Mouse (Mus musculus): Measurements from ENCODE around the gene Hck.

Hck gene

DNA sequence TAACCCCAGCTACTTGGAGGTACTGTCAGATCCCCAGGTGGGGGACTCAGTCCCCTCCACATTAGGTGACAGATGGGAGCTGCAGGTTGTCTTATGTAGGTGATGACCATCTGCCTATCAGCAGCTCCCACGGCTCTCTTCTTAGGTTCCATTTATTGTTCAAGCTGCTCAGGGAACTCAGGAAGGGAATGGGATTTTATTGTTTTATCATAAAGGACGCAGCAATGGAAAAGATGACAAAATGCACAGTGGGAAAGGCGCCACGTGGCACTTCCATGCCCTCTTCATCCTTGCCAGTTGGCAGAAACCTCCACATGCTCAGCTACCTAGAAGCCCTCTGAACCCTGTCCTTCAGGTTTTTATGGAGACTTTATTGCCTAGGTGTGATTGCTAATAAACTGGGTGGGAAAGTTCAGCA, 44.8 kb downstream of the Hck start:
- no peak for DNase-seq

DNA sequence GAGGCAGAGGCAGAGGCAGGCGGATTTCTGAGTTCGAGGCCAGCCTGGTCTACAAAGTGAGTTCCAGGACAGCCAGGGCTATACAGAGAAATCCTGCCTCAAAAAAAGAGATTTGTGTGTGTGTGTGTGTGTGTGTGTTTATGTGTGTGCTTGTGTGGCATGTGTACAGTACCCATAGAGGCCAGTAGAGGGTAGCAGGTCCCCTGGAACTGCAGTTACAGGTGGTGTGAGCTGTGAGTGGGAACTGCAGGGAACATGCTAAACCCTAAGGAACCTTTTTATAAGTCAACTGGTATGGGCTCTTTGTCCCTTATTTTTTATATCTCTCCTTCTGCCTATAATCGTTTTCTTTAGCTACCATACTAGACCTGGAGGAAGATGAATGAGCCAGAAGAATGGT, 49.0 kb downstream of the Hck start:
- no peak for DNase-seq

DNA sequence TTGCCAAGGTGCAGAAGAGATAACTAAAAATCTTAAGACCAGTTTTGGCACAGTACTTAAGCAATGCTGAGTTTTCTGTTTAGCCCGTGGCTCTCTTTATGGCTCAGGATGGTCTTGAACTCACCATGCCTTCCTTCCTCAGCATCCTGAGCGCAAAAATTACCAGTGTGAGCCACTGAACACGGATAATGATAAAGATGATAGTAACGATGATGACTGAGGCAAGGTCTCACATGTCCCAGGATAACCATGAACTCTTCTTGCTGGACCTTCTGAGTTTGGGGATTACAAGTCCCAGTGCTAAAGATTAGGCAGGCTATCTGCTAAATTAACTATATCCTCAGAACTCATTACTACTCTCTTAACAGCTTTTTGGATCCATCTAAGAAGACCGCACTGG, 51.9 kb downstream of the Hck start:
- DNase-seq, result no peak

DNA sequence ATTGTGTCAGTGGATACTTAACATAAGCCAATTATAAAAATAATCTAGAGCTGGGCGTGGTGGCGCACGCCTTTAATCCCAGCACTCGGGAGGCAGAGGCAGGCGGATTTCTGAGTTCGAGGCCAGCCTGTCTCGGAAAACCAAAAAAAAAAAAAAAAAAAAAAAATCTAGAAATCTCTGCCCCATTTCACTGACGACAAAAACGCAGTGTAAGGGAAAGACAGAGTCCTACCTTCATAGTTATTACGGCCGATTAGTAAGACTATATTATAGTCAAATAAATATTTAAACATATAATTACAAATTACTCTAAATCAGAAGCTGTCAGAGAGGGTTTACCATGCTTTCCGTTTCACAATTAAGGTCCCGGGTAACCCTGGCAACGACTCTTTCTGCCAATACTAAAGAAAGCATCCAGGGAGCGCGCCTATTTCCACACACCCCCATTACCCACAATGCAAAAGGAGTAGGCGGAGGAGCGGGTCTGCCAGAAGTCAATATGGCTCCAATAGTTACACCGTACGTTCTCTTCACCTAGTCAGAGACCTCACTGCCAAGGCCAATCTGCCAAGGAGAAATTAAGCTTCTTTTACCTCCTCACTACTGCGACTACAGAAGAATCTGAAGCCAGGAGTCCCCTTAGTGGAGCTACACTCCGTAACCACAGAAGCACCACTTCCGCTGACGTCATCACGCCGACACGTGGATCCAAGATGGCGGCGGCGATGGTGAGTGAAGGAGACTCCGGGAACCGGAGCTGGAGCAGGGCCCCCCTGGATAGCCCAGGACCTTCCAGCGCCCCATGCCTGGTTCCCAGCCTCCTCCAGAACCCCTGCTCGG, 52.8 kb downstream of the Hck start, which contains the start of gene Tm9sf4:
Gene Tm9sf4, plus strand, starts transcription at position 460 of the 840 bp plus-strand sequence.
- peak; percentile 95 for DNase-seq

DNA sequence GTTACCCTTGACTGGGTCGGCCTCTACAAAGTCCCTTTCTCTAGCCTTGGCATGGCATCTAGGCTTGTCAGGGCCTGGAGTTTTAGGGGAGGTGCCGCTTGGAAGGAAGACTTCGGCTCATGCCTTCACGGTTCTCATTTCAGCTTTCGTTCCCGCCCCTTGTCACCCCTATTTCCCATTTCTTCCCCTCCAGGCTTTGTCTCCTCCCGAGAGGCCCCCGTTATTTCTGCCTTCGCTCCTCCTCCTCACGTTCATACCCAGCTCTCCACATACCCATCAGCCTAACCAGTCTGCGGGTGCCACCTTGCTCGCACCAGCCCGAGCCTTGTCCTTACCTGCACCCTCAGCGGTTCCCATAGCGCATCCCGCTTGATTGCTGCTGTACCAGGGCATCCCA, 53.4 kb downstream of the Hck start:
- no peak for DNase-seq

DNA sequence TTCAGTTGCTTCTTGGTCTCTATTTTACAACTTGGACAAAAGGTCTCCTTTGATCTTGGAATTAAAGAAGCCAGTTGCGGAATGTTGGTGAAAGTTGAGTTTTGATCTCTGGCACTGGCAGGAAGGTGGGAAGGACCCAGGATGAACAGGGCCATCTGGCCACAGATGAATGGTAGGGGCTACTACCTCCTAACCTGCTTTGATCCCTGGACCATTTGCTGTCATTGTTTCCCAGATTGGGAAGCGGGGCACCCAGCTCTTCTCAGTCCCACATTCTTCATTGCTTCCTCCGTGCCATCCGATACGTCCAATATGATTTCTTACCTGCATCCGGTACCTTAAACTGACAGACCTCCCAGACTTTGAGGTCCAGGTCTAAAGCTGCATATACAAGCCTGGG, 58.9 kb downstream of the Hck start:
- DNase-seq, result no peak

DNA sequence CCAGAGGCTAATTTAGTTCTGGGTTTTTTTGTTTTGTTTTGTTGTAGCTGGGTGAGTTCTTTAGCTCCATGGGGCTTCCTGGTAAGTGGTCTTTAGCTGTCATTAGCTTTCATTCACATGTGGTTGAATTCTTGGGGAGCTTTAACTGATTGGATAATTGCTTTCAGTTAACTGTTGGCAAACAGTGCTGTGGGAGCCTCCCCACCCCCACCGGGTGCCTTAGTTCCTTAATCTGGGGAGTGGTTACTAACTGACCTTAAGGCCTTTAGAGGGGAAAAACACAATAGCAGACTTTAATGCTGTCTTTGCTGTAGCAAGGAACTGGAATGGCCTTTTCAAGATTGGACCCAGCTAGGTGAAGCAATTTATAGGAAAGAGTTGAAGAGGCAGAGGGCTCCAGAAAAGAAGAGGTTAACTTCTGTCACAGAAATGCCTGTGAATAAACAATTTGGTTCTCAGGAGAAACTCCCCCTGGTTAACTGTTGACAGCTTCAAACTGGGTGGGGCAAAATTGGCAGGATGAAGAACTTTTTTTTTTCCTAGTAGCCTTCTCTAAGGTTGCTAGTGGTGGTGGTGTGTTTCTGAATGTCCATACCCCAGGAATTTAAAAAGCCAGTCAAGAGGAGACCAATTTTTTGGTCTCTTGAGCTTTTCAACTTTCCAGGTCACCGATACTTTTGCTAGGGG, 60.0 kb downstream of the Hck start:
- peak; percentile 27 for DNase-seq

DNA sequence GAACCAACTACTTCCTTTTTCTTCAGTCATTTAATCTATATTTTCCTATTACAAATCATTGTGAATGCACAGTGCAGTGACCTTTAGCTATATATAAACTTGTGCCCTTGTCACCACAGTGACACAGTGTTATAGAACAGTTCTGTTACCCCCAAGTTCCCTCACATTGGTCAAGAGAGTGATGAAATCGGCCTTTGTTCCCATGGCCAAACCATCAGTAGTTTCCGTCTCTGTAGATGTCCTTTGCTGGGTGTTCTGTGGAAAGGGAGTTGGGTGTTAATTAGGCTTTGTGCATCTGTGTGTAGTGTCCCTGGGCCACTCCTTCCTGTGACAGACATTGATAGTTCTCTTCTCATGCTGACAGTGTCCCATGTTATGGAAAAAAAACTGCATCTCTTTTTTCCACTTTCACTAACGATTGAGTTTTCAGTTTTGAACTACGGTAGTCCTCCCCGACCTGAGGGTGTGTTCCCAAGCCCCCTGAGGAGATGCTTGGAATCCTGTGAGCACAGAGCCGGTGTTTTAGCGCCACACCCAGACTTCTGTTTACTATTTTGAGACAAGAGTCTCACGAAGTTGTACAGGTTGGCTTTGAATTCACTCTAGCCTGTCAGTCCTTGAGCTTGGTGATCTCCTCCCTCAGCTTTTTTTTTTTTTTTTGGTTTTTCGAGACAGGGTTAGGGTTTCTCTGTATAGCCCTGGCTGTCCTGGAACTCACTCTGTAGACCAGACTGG, 62.4 kb downstream of the Hck start:
- DNase-seq, result no peak

DNA sequence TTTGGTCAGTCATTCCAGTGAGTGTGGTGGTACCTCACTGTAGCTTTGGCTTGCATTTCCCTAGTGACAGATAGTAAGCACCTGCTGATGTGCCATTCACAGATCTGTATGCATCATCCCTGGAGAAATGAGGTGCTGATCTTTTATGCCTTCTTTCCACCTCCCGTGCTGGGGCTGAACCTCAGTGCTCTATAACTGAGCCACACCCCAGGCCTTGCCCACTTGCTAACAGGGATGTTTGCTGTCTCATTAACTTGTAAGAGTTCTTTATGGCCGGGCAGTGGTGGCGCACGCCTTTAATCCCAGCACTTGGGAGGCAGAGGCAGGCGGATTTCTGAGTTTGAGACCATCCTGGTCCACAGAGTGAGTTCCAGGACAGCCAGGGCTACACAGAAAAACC, 63.7 kb downstream of the Hck start:
- DNase-seq, result no peak

DNA sequence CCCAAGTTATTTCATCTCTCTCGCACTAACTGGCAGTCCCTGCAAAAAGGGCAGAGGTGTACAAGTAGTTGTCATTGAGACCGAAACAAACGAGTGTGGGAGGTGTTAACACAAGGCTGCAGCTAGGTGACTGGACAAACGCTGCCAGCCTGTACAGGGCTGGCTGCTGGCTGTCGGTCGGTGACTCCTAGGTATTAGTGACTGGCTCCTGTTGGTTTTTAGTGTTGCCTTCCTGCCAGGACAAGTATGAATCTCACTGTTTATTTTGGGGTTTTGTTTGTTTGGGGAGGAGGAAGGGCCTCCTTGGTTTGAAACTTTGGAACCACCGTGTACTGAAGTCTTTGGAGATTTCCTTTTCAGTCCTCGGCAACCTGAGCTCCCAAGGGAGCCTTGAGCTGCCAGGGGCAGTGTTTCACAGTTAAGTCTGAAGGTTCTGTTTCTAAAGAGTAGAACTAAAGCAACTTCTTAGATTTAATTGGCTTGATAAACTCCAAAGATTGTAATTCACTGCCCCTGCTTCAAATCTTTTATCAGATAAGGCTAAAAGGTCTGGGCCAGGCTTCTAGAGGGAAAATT, 67.8 kb downstream of the Hck start:
- DNase-seq, result no peak

DNA sequence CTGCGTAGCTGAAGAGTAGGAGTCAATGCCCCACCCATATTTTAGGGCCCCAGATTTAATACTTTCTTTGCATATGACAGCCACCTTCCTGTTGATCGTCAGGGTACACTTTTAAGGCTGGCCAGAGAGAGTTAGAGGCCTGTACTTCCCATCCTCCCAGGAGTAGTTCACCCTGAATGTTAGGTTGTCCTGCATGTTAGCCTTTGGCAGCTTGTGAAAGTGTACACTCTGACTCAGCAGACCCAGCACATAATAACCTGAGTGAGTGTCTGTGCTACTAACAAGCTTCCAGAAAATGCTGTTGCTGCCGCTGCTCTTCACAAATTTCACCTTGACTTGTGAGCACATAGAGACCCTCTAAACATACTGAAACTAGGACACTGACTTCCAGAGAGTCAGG, 68.9 kb downstream of the Hck start:
- no peak for DNase-seq

DNA sequence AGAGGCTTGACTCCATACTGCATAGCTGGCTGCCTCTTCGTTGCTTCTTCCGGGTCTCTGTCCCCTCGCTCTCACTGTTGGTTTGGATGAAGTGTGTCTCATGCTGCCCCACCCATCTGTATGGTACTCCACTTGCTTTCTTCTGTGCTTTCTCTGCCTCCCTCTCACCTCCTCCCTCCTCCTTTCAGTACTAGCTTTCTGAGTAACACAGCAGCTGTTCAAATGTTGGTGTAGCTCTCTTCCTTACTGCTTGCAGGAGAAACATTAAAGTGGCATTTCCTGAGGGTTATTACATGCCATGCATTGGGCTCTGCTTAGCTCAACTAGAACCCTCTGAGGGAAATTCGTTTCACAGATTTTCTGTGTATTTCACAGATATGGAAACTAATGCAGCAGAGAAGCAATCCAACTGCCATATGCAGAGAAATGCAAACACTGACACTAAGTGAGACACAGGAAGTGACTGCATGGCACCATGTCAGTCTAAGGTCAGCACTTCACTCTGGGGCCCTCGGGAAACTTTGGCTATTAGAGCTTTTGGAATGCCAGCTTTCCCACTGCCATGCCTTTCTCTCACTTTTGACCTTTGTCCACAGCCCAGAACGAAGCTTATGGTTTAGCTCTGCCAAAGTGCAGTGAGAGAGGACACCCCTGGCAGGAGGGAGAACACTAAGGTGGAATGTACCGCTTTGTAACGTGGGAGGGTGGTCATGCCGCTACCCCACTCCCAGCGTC, 71.0 kb downstream of the Hck start:
- peak; percentile 24 for DNase-seq

DNA sequence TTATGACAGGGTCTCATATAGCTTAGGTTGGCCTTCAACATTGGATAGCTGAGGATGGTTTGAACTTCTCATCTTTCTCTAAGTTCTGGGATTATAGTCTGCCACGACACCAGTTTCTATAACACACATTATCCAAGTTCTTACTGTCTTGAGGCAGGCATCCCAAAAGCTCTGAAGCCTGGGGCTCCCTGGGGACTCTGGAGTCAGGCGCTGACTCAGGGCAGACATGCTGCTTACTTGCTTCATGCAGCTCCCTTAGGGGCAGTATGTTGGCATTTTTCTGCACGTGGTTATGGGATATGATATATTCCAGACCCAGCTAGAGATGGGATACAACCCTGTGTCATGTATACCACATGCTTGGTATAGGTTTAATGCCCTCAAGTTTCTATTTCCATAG, 71.7 kb downstream of the Hck start:
- DNase-seq, result no peak

DNA sequence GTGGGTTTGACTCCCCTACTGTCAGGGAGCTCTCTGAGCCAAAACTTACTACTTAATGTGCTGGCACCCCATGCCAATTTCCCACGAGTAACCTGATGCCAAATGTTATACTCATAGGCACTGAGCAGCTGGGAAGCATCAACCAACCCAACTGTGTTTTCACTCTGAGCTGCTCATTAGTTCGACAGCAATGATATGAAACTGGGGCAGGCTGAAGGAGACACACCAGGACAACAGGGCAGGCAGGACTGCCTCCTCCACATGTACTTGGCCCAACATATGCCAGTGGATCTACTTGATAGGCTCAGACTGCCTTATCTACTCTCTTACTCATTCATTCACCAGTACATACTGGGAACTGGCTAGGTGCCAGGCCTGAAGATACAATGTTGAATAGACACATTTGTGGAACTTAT, 77.9 kb downstream of the Hck start:
- DNase-seq, result no peak

DNA sequence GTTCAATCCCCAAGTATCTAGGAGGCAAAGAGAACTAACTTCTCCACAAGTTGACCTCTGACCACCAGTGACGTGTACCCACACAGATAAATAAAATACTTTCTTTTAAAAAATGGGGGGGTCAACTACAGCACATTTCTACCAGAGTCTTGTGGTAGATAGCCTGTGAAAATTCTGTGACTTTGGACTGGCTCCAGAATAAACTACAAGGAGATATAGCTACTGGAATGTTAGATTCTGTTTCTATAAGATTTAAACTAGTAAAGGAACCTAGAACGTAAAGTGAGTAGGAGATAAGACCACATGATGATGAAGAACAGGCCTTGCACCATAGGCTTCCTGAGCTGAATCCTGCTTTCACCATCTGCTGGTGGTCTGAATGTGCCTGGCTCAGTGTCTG, 79.6 kb downstream of the Hck start:
- no peak for DNase-seq

DNA sequence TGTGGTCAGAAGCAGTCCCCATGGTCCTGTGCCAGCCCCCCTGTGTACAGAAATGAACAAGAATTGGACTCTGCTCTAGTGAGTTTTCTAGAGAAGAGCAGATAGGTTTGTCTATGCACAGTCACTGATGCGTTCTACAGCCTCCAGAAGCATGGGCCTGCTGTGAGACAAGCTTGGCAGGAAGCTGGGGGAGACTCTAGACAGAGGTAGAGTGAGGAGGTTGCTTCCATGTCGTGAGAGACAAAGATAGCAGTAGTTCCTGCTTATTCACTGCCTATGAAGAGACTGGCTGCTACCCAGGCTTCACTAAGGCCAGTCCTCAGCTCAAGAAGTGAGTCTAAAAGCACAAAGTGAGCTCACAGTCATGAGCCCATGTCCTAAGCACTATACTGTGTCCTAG, 83.0 kb downstream of the Hck start:
- no peak for DNase-seq

DNA sequence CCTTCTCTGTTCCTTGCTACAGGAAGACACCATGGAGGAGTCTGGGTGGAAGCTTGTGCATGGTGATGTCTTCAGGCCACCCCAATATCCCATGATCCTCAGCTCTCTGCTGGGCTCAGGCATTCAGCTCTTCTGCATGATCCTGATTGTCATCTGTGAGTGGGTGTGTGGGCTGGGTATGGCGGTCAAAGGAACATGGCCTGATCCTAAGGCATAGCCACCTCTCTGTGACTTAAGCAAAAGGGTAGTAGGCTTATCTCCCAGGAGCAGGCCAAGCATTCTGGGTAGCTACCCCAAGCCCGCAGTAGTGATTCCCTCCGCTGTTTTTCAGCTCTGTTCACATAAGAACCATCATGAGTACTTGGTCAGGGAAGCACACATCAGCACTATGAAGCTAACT, 86.0 kb downstream of the Hck start:
- DNase-seq, result no peak

DNA sequence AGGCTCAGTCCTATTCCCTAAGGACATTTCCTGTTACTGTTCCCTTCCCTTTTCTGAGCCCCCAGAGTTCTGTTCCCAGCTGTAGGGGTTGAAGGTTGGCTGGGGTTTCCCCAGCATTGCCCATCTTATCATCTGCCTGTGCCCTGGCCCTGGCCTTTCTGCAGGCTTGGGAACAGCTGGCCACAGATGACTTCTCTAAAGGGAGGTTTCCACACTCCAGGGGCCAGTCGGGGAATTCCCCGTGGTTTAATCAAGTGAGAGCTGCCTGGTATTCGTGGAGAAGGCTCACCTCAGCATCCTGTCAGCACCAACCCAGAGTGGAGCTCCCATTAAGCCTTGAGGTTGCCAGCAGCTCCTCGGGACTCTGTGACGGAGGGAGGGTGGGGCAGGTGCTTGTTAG, 90.2 kb downstream of the Hck start:
- DNase-seq, result peak; percentile 24

DNA sequence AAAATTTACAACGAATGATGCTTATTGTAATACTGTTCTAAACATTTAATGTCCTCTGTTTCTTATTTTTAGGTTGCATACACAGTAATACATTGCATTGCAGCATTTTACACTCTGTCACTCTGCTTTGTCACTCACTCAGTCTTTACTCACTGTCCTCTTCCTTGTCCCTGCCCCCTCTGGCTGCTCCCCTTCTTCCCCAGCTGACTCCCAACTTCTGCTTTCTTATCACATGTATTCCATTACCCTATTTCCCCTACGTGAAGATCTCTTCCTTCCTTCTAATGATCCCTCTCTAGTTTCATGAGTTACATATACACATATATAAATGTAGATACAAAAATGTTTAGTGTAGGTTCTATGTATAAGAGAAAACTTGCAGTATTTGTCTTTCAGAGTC, 90.8 kb downstream of the Hck start:
- DNase-seq, result no peak

All from kidney, postnatal 10 days (tissue).